Mouse (Mus musculus) lung, postnatal 0 days (tissue): ENCODE data around the gene Trp53bp2. TPM values are rescaled to one million over a fixed set of nuclear protein-coding genes. Genes with fewer than 3 reads are reported as not detected.

Experiments
- ATAC-seq: fragments of 200-750 bp; cut with Nextera tagmentation; 2 replicates; pipeline ENCODE4 v1.8.0; 2017; ENCODE audit warnings: moderate library complexity
- DNase-seq: peaks from one replicate; pipeline ENCODE4 v3.0.0-alpha.2; 2016; ENCODE audit warnings: low spot score
- H3K27ac ChIP-seq: fragments of 300-500 bp; sonication (generic); 2 replicates; pipeline ENCODE4 v1.5.1; 2014; ENCODE audit warnings: antibody characterized with exemption, mild to moderate bottlenecking, low read length, mixed read lengths
- H3K27me3 ChIP-seq: fragments of 300-500 bp; sonication (generic); replicated peaks from 2 replicates; pipeline ENCODE4 v1.6.1; 2014; ENCODE audit warnings: low read length, mixed read lengths; ENCODE audit not compliant: insufficient read depth
- H3K36me3 ChIP-seq: fragments of 300-500 bp; sonication (generic); 2 replicates; pipeline ENCODE4 v1.6.1; 2014; ENCODE audit warnings: low read length, mixed read lengths; ENCODE audit not compliant: insufficient read depth
- H3K4me1 ChIP-seq: fragments of 300-500 bp; sonication (generic); 2 replicates; pipeline ENCODE4 v1.6.1; 2014; ENCODE audit warnings: antibody characterized with exemption, low read depth, low read length, mixed read lengths; ENCODE audit not compliant: insufficient read depth
- H3K4me2 ChIP-seq: fragments of 300-500 bp; sonication (generic); replicated peaks from 2 replicates; pipeline ENCODE4 v1.6.1; 2014; ENCODE audit warnings: low read depth, mild to moderate bottlenecking, low read length, moderate library complexity, mixed read lengths
- H3K4me3 ChIP-seq: fragments of 300-500 bp; sonication (generic); 2 replicates; pipeline ENCODE4 v1.5.1; 2014; ENCODE audit warnings: low read depth, low read length
- H3K9ac ChIP-seq: fragments of 300-500 bp; sonication (generic); replicated peaks from 2 replicates; pipeline ENCODE4 v1.6.1; 2014; ENCODE audit warnings: low read depth, mild to moderate bottlenecking
- H3K9me3 ChIP-seq: fragments of 300-500 bp; sonication (generic); 2 replicates; pipeline ENCODE4 v1.6.1; 2016; ENCODE audit warnings: low read length, mixed read lengths
- CTCF ChIP-seq: IDR thresholded peaks from 2 replicates; pipeline ENCODE4 v1.5.1; 2016; ENCODE audit warnings: antibody characterized with exemption, mild to moderate bottlenecking
- EP300 ChIP-seq: IDR thresholded peaks from 2 replicates; pipeline ENCODE4 v1.6.1; 2016; ENCODE audit warnings: antibody characterized with exemption, mild to moderate bottlenecking, control low read depth
- WGBS: fragments of 180-500 bp; shearing (Covaris S2); extraction: QIAGEN DNeasy Blood & Tissue Kit; methylation state at CpG from one replicate; pipeline ENCODE4 v1.1.7; 2014; 5-methylcytosine and 5-hydroxymethylcytosine counted together
- polyA plus RNA-seq: library from polyadenylated mRNA; unstranded; fragments of >200 nt; fragmentation: Nextera tagmentation; extraction: Ambion mirVana; gene quantifications from 2 replicates; pipeline ENCODE4 v1.2.1, GENCODE M21; 2015

Trp53bp2 gene
- polyA plus RNA-seq, 1 experiment from 2014 or later, result 27.0 TPM

DNA sequence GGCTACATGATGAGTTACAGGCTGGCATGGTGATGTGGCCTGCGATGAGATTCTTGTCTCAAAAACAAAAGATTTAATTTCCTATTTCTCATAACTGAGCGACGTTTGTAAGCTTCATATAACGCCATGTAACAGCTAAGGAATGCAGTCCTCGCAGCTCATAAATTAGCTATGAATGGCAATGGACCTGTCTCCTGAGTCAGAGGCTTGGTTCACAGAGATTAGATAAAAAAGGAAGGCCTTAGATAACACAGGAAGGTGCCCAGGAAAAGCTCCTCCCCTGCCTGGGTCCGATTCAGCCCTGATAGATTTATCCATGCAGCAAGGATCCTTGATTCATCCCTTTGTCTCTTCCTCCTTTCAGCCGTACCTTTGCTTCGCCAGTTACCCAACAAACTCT lies 37.1 kb upstream of the Trp53bp2 start:
- Histone ChIP-seq H3K27ac (no peak overlapping the region), H3K4me1 (no peaks in the 10 kb centered on the region), H3K4me2 (no peak overlapping the region), H3K36me3 (no peaks in the 10 kb centered on the region), H3K27me3 (no peaks in the 10 kb centered on the region), H3K4me3 (no peak overlapping the region), H3K9me3 (no peaks in the 10 kb centered on the region), H3K9ac (no peak overlapping the region)
- TF ChIP-seq CTCF (no peak), EP300 (no peak)
- DNase-seq (no peak), ATAC-seq (no peak)
- 50% methylated on average over 8 of the region's 8 CpGs for WGBS

GRCm38 (mm10) chr1:182376221-182376620 lies 32.8 kb upstream of the Trp53bp2 start:
- peak; percentile 56 for ATAC-seq
- Histone ChIP-seq H3K4me2 (no peak overlapping the region), H3K9ac (no peak overlapping the region), H3K36me3 (no peaks in the 10 kb centered on the region), H3K4me3 (no peak overlapping the region), H3K9me3 (no peaks in the 10 kb centered on the region), H3K4me1 (no peaks in the 10 kb centered on the region), H3K27ac (no peak overlapping the region), H3K27me3 (no peaks in the 10 kb centered on the region)
- WGBS, result 27% methylated on average over 8 of the region's 8 CpGs
- DNase-seq, result peak; percentile 72
- TF ChIP-seq EP300 (no peak), CTCF (peak; percentile 83)

DNA sequence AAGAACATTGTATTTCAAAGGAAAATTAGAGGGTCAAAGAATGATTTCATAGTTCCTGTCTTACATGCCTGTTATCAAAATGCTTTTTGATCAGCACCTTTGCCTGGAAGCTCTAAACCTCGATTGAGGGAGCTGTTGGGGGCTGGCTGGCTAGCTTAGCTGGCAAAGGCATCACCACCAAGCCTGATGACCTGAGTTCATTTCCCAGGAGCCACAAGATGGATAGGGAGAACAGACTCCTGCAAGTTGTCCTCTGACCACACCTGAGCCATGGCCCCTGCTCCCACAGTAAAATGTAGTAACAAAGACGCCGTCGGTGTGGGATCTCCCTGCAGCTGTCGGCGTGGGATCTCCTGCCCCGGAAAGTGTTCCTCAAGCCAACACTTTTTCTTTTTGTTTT lies 32.1 kb upstream of the Trp53bp2 start:
- no peaks in the 10 kb centered on the region for H3K36me3 ChIP-seq
- 91% methylated on average over 7 of the region's 7 CpGs for WGBS
- H3K9me3 ChIP-seq, result no peaks in the 10 kb centered on the region
- no peaks in the 10 kb centered on the region for H3K27me3 ChIP-seq
- H3K27ac ChIP-seq, result no peak overlapping the region
- H3K4me1 ChIP-seq, result no peaks in the 10 kb centered on the region
- H3K9ac ChIP-seq, result no peak overlapping the region
- no peak for TF ChIP-seq CTCF
- TF ChIP-seq EP300, result no peak
- no peak overlapping the region for H3K4me2 ChIP-seq
- DNase-seq (no peak), ATAC-seq (no peak)
- H3K4me3 ChIP-seq, result no peak overlapping the region

GRCm38 (mm10) chr1:182377519-182377918 lies 31.5 kb upstream of the Trp53bp2 start:
- Histone ChIP-seq H3K4me2 (no peak overlapping the region), H3K9me3 (no peaks in the 10 kb centered on the region), H3K9ac (no peak overlapping the region), H3K4me1 (no peaks in the 10 kb centered on the region), H3K4me3 (no peak overlapping the region), H3K27ac (no peak overlapping the region), H3K27me3 (no peaks in the 10 kb centered on the region), H3K36me3 (no peaks in the 10 kb centered on the region)
- DNase-seq (no peak), ATAC-seq (no peak)
- 80% methylated on average over 6 of the region's 6 CpGs for whole genome bisulfite sequencing
- no peak for TF ChIP-seq EP300
- no peak for TF ChIP-seq CTCF

DNA sequence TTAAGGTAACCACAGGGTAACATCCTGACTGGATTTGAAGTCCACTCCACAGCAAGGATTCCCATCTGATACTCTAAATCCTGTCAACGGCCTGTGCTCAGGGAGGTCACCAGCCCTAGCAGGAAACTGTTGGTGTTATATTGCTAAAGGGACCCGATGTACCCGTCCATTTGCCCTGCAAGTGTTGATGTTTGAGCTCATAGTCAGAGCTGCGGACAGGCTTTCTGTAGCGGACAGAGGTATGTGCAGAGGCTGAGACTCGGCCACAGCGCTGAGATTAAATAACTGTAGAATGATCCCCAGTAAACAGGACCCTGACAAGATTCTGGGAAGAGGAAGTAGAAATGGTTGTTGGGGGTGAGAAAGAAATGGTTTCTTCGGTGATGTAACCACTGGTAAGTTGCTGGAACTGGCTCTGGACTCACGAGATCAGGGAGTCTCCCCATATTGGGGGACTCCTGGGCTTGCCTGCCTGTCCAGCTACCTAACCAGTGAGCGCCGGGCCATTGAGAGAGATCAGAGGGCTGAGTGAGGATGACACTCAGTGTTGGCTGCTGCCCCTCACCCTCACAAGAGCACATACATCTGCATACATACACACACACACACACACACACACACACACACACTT lies 30.7 kb upstream of the Trp53bp2 start:
- Histone ChIP-seq H3K36me3 (no peaks in the 10 kb centered on the region), H3K9me3 (no peaks in the 10 kb centered on the region), H3K27ac (no peak overlapping the region), H3K4me2 (no peak overlapping the region), H3K27me3 (no peaks in the 10 kb centered on the region), H3K9ac (no peak overlapping the region), H3K4me1 (no peaks in the 10 kb centered on the region), H3K4me3 (no peak overlapping the region)
- no peak for TF ChIP-seq CTCF
- no peak for TF ChIP-seq EP300
- DNase-seq (peak; percentile 26), ATAC-seq (peak; percentile 52)
- WGBS, result 59% methylated on average over 11 of the region's 11 CpGs

DNA sequence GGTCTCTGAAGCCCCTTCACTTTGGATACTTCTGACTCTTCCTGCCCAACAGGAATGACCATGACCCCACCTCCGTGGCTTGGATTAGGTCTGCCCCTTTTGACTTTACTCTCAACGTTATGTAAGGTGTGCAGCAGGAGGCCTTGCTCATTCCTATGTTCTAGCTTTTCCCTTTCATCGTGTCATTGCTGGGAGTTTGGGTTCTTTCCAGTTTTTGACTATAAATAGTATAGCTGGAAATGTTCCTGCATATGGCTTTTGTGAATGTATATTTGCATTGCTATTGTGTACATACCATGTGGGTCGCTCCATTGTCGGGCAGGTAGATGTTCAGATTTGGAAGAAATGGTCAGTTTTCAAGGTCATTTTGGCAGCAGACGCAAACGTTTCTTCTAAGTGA lies 30.1 kb upstream of the Trp53bp2 start:
- TF ChIP-seq EP300, result no peak
- TF ChIP-seq CTCF, result no peak
- H3K4me1 ChIP-seq, result no peaks in the 10 kb centered on the region
- 59% methylated on average over 7 of the region's 7 CpGs for WGBS
- no peaks in the 10 kb centered on the region for H3K36me3 ChIP-seq
- no peak overlapping the region for H3K4me2 ChIP-seq
- H3K9me3 ChIP-seq, result no peaks in the 10 kb centered on the region
- ATAC-seq, result no peak
- no peak overlapping the region for H3K4me3 ChIP-seq
- H3K27me3 ChIP-seq, result no peaks in the 10 kb centered on the region
- H3K27ac ChIP-seq, result no peak overlapping the region
- no peak overlapping the region for H3K9ac ChIP-seq
- no peak for DNase-seq

GRCm38 (mm10) chr1:182380683-182381082 lies 28.3 kb upstream of the Trp53bp2 start:
- ATAC-seq, result no peak
- Histone ChIP-seq H3K27me3 (no peaks in the 10 kb centered on the region), H3K4me3 (no peak overlapping the region), H3K9ac (no peak overlapping the region), H3K36me3 (no peaks in the 10 kb centered on the region), H3K27ac (no peak overlapping the region), H3K4me1 (no peaks in the 10 kb centered on the region), H3K4me2 (no peak overlapping the region), H3K9me3 (no peaks in the 10 kb centered on the region)
- TF ChIP-seq EP300, result no peak
- no peak for TF ChIP-seq CTCF
- 62% methylated on average over 7 of the region's 7 CpGs for WGBS
- no peak for DNase-seq
